Mouse (Mus musculus): Measurements from ENCODE around the gene Sar1b.

Gene Sar1b

GRCm38 (mm10) chr11:51831962-51832909 lies 68.7 kb downstream of the Sar1b start:
- peak; percentile 39 for DNase-seq (ENCODE audit: low spot score)

- no peak for DNase-seq (ENCODE audit: low spot score)
These were observed 69.5 kb downstream of the Sar1b start for GRCm38 (mm10) chr11:51832992-51833391.

GRCm38 (mm10) chr11:51833393-51834066 lies 70.0 kb downstream of the Sar1b start:
- DNase-seq (ENCODE audit: low spot score) = no peak

- DNase-seq (ENCODE audit: low spot score) = no peak
These were observed 70.6 kb downstream of the Sar1b start for GRCm38 (mm10) chr11:51834067-51834411.

- no peak for DNase-seq (ENCODE audit: low spot score)
These were observed 72.1 kb downstream of the Sar1b start for GRCm38 (mm10) chr11:51835598-51835997.

- no peak for DNase-seq (ENCODE audit: low spot score)
These were observed 73.0 kb downstream of the Sar1b start for GRCm38 (mm10) chr11:51836506-51836905.

- no peak for DNase-seq (ENCODE audit: low spot score)
These were observed 74.0 kb downstream of the Sar1b start for GRCm38 (mm10) chr11:51837164-51838153.

- DNase-seq (ENCODE audit: low spot score) = no peak
These were observed 75.6 kb downstream of the Sar1b start for GRCm38 (mm10) chr11:51839106-51839505.

- no peak for DNase-seq (ENCODE audit: low spot score)
These were observed 76.5 kb downstream of the Sar1b start for GRCm38 (mm10) chr11:51839973-51840372.

GRCm38 (mm10) chr11:51840657-51841056 lies 77.2 kb downstream of the Sar1b start:
- no peak for DNase-seq (ENCODE audit: low spot score)

GRCm38 (mm10) chr11:51841149-51841548 lies 77.7 kb downstream of the Sar1b start:
- DNase-seq (ENCODE audit: low spot score) = no peak

Measured in layer of hippocampus, adult 11-12 months (tissue).